Mouse (Mus musculus) brain, embryonic 14.5 days (tissue): ENCODE data around the gene Gpn3.

Experiments
- CTCF ChIP-seq: fragments of 200-500 bp; IDR thresholded peaks from 2 replicates; pipeline ENCODE4 v1.5.1; 2012; ENCODE audit warnings: inconsistent platforms, mild to moderate bottlenecking, moderate library complexity, borderline replicate concordance; ENCODE audit not compliant: insufficient read depth, insufficient read length; ENCODE audit errors: extremely low read depth
- POLR2A ChIP-seq: fragments of 200-500 bp; IDR thresholded peaks from 2 replicates; pipeline ENCODE4 v1.6.1; 2012; ENCODE audit warnings: mild to moderate bottlenecking, inconsistent platforms, borderline replicate concordance; ENCODE audit not compliant: poor library complexity, insufficient read depth, insufficient read length, severe bottlenecking; ENCODE audit errors: extremely low read depth

- TF ChIP-seq POLR2A: no peak
- no peak for TF ChIP-seq CTCF
Observed at GRCm38 (mm10) chr5:122372878-122373277, 1.2 kb downstream of the Gpn3 start.
